Mouse (Mus musculus) megakaryocyte progenitor cell, adult 5-6 weeks (primary cell): Measurements from ENCODE around the gene Vmn2r87. TPM values are rescaled to one million over a fixed set of nuclear protein-coding genes. Genes with fewer than 3 reads are reported as not detected.
"Not testable (repeated sequence)": the region's sequence is repeated elsewhere in the genome, so short reads cannot be mapped to it uniquely, and the experiment has no call there.

Experiments
- ATAC-seq: replicated peaks from 2 replicates; pipeline ENCODE4 v1.8.0; 2016; ENCODE audit warnings: mild to moderate bottlenecking, moderate TSS enrichment, inconsistent platforms; ENCODE audit not compliant: poor library complexity
- total RNA-seq, 2 experiments: library from RNA; stranded (forward) in 1 of 2; stranded (reverse) in 1 of 2; fragments of 157-497, 149-512 nt in 1 of 2; fragments of 200-1000 nt in 1 of 2; gene quantifications; 2 replicates each; pipeline versions ENCODE4 v1.2.3 to v1.2.4; 2015 to 2017

Gene Vmn2r87
- total RNA-seq (2015): not detected in 2 replicates
- total RNA-seq (2017): not detected in 2 replicates

- ATAC-seq: no peak
Observed at GRCm38 (mm10) chr10:130497296-130497695, at the start of gene Vmn2r87. Gene Vmn2r87, minus strand, starts transcription at chr10:130497396.

GRCm38 (mm10) chr10:130544331-130544730 is 47.1 kb upstream of the Vmn2r87 start:
- not testable (repeated sequence) for ATAC-seq

GRCm38 (mm10) chr10:130541931-130542691 is 44.9 kb upstream of the Vmn2r87 start:
- ATAC-seq: peak; percentile 93

GRCm38 (mm10) chr10:130536101-130536500 is 38.9 kb upstream of the Vmn2r87 start:
- peak; percentile 91 for ATAC-seq

GRCm38 (mm10) chr10:130527926-130528325 is 30.7 kb upstream of the Vmn2r87 start:
- no peak for ATAC-seq

- ATAC-seq: peak; percentile 93
Observed at GRCm38 (mm10) chr10:130470311-130470760, 26.9 kb downstream of the Vmn2r87 start.

- not testable (repeated sequence) for ATAC-seq
Observed at GRCm38 (mm10) chr10:130455950-130456349, 41.2 kb downstream of the Vmn2r87 start, which contains the start of gene Vmn2r86. Gene Vmn2r86, minus strand, starts transcription at chr10:130456050.

- no peak for ATAC-seq
Observed at GRCm38 (mm10) chr10:130444776-130445175, 52.4 kb downstream of the Vmn2r87 start.

GRCm38 (mm10) chr10:130434185-130434898 is 62.9 kb downstream of the Vmn2r87 start:
- ATAC-seq: not testable (repeated sequence)

- ATAC-seq: not testable (repeated sequence)
Observed at GRCm38 (mm10) chr10:130429603-130430002, 67.6 kb downstream of the Vmn2r87 start, which contains the start of gene Vmn2r85. Gene Vmn2r85, minus strand, starts transcription at chr10:130429703.

GRCm38 (mm10) chr10:130422368-130422767 is 74.8 kb downstream of the Vmn2r87 start:
- not testable (repeated sequence) for ATAC-seq

Other genes starting within 250 kb of the Vmn2r87 start
- gene Neurod4, start 217.2 kb downstream of the Vmn2r87 start, total RNA-seq (2015): not detected in 2 replicates
- not detected in 2 replicates for gene Neurod4, start 217.2 kb downstream of the Vmn2r87 start, total RNA-seq (2017)
- gene Tespa1, start 174.5 kb downstream of the Vmn2r87 start, total RNA-seq (2015): 30.7 and 51.7 TPM in 2 replicates
- 35.8 and 50.3 TPM in 2 replicates for gene Tespa1, start 174.5 kb downstream of the Vmn2r87 start, total RNA-seq (2017)
- not detected in 2 replicates for gene Vmn2r84, start 103.1 kb downstream of the Vmn2r87 start, total RNA-seq (2015)
- gene Vmn2r84, start 103.1 kb downstream of the Vmn2r87 start, total RNA-seq (2017): not detected in 2 replicates
- not detected in 2 replicates for gene Vmn2r85, start 67.7 kb downstream of the Vmn2r87 start, total RNA-seq (2015)
- gene Vmn2r85, start 67.7 kb downstream of the Vmn2r87 start, total RNA-seq (2017): not detected in 2 replicates
- gene Vmn2r86, start 41.3 kb downstream of the Vmn2r87 start, total RNA-seq (2015): not detected in 2 replicates
- not detected in 2 replicates for gene Vmn2r86, start 41.3 kb downstream of the Vmn2r87 start, total RNA-seq (2017)